11 mouse cellular contexts compared by ENCODE assay signal in the genomic region with DNA sequence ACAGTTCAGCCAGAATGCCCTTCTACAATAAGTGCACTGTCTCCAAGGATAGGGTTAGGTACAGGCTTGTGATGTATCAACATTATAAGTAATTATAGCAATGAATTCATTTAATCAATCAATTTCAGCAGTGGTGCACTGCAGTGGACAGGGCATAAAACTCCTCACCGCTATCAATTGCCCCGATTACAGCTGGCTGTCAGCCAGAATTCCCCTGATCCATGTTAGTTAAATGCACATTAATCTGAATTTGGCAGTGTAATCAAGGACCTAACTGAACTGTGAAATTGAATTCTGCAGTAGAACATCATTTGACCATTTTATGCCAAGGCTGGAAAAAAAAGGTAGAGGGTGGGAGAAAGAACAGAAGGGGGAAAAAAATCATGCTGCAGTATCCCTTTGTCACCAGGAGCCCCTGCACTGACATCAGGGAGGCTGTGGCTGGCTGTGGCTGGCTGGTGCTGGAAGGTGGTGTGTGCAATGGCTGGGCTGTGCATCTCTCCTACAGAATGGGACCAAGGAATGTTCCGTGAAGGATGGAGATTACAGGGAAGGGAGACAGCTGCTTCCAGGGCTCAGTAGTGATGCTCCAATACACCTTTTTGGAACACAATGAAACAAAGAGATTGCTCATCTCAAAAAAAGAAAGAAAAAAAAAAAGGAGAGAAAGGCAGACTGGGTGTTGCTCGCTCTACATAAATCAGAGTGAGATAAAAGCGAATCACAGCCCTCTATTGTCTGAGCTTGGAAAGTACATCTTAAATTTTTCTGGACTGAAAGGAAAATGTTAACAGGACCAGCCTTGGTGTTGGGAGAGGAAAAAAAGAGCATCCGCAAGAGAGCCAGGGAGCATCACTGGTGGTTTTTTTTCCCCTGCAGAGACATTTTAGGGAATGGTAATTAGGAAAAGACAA. TPM values are rescaled to one million over a fixed set of nuclear protein-coding genes. Genes with fewer than 3 reads are reported as not detected.
DNase-seq lines count a peak whose midpoint lies in the region; ATAC-seq lines count a peak whose summit lies in the region.
"Had no signal": no experiment of that assay in that cellular context is flagged by ENCODE, and none has a peak within 500 bp of the region (broad histone marks: within the 10 kb centered on the region; RNA-seq: fewer than 3 reads in every experiment).

No protein-coding gene starts in this region.

- no peaks in the 10 kb centered on the region for H3K36me3 ChIP-seq in embryonic facial prominence, embryonic 10.5 days (replicated peaks)
- no peaks in the 10 kb centered on the region for H3K36me3 ChIP-seq in liver, embryonic 11.5 days (ENCODE audit: control insufficient read depth, insufficient read depth, low read length)
- H3K36me3 ChIP-seq: embryonic facial prominence, embryonic 15.5 days had no signal

- peaks cover 24% of the 10 kb centered on the region for H3K4me1 ChIP-seq in embryonic facial prominence, embryonic 10.5 days
- H3K4me1 ChIP-seq in liver, embryonic 11.5 days (replicated peaks; ENCODE audit: control insufficient read depth, insufficient read depth, low read length), result no peaks in the 10 kb centered on the region

- no peaks in the 10 kb centered on the region for H3K27me3 ChIP-seq in embryonic facial prominence, embryonic 10.5 days (replicated peaks; ENCODE audit: low read depth, poor library complexity, severe bottlenecking)
- no peaks in the 10 kb centered on the region for H3K27me3 ChIP-seq in liver, embryonic 11.5 days (replicated peaks; ENCODE audit: control insufficient read depth, insufficient read depth, low read length)
- H3K27me3 ChIP-seq: embryonic facial prominence, embryonic 15.5 days had no signal

- no peak overlapping the region for H3K4me2 ChIP-seq in liver, embryonic 11.5 days
- H3K4me2 ChIP-seq: embryonic facial prominence, embryonic 15.5 days had no signal

- H3K27ac ChIP-seq in embryonic facial prominence, embryonic 10.5 days (replicated peaks), result 0 out of 2 replicates have a peak overlapping the region, but pooled peaks have one; percentile 19
- no peak overlapping the region for H3K27ac ChIP-seq in liver, embryonic 11.5 days (ENCODE audit: low read depth, low read length)
- H3K27ac ChIP-seq: embryonic facial prominence, embryonic 15.5 days had no signal

- H3K9me3 ChIP-seq in embryonic facial prominence, embryonic 10.5 days, result no peaks in the 10 kb centered on the region
- no peaks in the 10 kb centered on the region for H3K9me3 ChIP-seq in liver, embryonic 11.5 days (ENCODE audit: control insufficient read depth, low read length)
- H3K9me3 ChIP-seq: embryonic facial prominence, embryonic 15.5 days; megakaryocyte, embryonic 14.5 days had no signal

- H3K9ac ChIP-seq in liver, embryonic 11.5 days (ENCODE audit: low read depth, low read length), result no peak overlapping the region
- H3K9ac ChIP-seq: embryonic facial prominence, embryonic 15.5 days had no signal

- no peak overlapping the region for H3K4me3 ChIP-seq in embryonic facial prominence, embryonic 10.5 days
- H3K4me3 ChIP-seq in liver, embryonic 11.5 days (ENCODE audit: low read depth, low read length), result no peak overlapping the region
- H3K4me3 ChIP-seq: embryonic facial prominence, embryonic 15.5 days; megakaryocyte, embryonic 14.5 days had no signal

- WGBS in embryonic facial prominence, embryonic 10.5 days, result 24% methylated on average over 6 of the region's 6 CpGs
- 47% methylated on average over 6 of the region's 6 CpGs for WGBS in liver, embryonic 11.5 days

- peak; percentile 22 to 55 for DNase-seq in layer of hippocampus, adult 18-20 months (ENCODE audit: low spot score in 2 of 2)
- DNase-seq in layer of hippocampus, adult 9-10 months (ENCODE audit: low spot score), result no peak
- DNase-seq in embryonic facial prominence, embryonic 10.5 days (ENCODE audit: low spot score), result no peak
- DNase-seq in left cerebral cortex, postnatal 36 days (ENCODE audit: low spot score in 2 of 2), result peak; percentile 34 to 44
- peak; percentile 33 for DNase-seq in retina, postnatal 7 days (ENCODE audit: low read depth, low spot score)
- DNase-seq in heart, adult 8-10 months (ENCODE audit: low spot score), result no peak
- DNase-seq in liver, embryonic 11.5 days (ENCODE audit: low spot score), result no peak

- intact Hi-C loops in left cerebral cortex, postnatal 36 days (cut with DNase I), result loop anchor here (5.0 kb wide), 2 partner anchors 51 to 136 kb away; no protein-coding TSS in a partner anchor

- ATAC-seq in megakaryocyte-erythroid progenitor cell, adult 5-6 weeks (replicated peaks; ENCODE audit: low FRiP score, low TSS enrichment, poor library complexity, severe bottlenecking), result no peak
- ATAC-seq in liver, embryonic 11.5 days (replicated peaks; ENCODE audit: low FRiP score), result no peak

RNA-seq across cellular contexts. Expression of gene Lamp5, which starts 56.3 kb away (rescaled TPM):
- 10 to 100 TPM; 52.2 to 53.4 TPM for total RNA-seq in layer of hippocampus, adult 18-20 months (2021)
- 2.4 and 4.7 TPM in 2 replicates for polyA plus RNA-seq in embryonic facial prominence, embryonic 10.5 days (2016; fragmentation: Nextera tagmentation; extraction: Ambion mirVana)
- 100 to 1,000 TPM; 244 to 278 TPM for total RNA-seq in left cerebral cortex, postnatal 36 days (2021)
- total RNA-seq in megakaryocyte-erythroid progenitor cell, adult 5-6 weeks (2014; fragmentation: Nextera tagmentation), result not detected in 2 replicates
- not detected in 2 replicates for total RNA-seq in megakaryocyte-erythroid progenitor cell, adult 5-6 weeks (2017)
- total RNA-seq in heart, adult 8-10 months (2022), result not detected
- polyA plus RNA-seq in liver, embryonic 11.5 days (2014; fragmentation: Nextera tagmentation; extraction: Ambion mirVana), result 0.17 and 0.58 TPM in 2 replicates
- polyA plus RNA-seq: large intestine, adult 2 months had no signal

Comparison
In these comparisons a context has a peak if more than half of its experiments do, and no peak if none do; other contexts are left out.
1. DNase-seq: peak in layer of hippocampus, adult 18-20 months (2 of 2), left cerebral cortex, postnatal 36 days (2 of 2) and retina, postnatal 7 days (single experiment); none in layer of hippocampus, adult 9-10 months (single experiment), embryonic facial prominence, embryonic 10.5 days (single experiment), heart, adult 8-10 months (single experiment) and liver, embryonic 11.5 days (single experiment).
2. RNA of gene Lamp5, which starts 56.3 kb away (total RNA-seq): 244 to 278 TPM in left cerebral cortex, postnatal 36 days and 52.2 to 53.4 TPM in layer of hippocampus, adult 18-20 months; not detected in megakaryocyte-erythroid progenitor cell, adult 5-6 weeks and not detected in heart, adult 8-10 months; every median in the first group is over 10 times any median in the second.